Mouse (Mus musculus) ES-Bruce4 (cell line): Measurements from ENCODE around the gene Olfml2a. TPM values are rescaled to one million over a fixed set of nuclear protein-coding genes. Genes with fewer than 3 reads are reported as not detected.
A peak's percentile ranks its signal among the peaks of the same experiment; 100 is the strongest.

Experiments
- H3K27ac ChIP-seq: 2 replicates; pipeline ENCODE4 v1.5.1; 2012; ENCODE audit warnings: low read length, inconsistent platforms; ENCODE audit not compliant: insufficient read depth
- H3K27me3 ChIP-seq: 2 replicates; pipeline ENCODE4 v1.6.1; 2012; ENCODE audit warnings: mild to moderate bottlenecking, low read length, inconsistent platforms; ENCODE audit not compliant: control insufficient read depth, poor library complexity, insufficient read depth, severe bottlenecking
- H3K36me3 ChIP-seq: 2 replicates; pipeline ENCODE4 v1.6.1; 2012; ENCODE audit warnings: inconsistent platforms, mild to moderate bottlenecking, low read length, moderate library complexity; ENCODE audit not compliant: control insufficient read depth, poor library complexity, insufficient read depth, severe bottlenecking
- H3K4me1 ChIP-seq: one replicate; pipeline ENCODE4 v1.8.1; 2011; ENCODE audit warnings: low read length; ENCODE audit not compliant: control insufficient read depth, insufficient read depth
- H3K4me3 ChIP-seq: 2 replicates; pipeline ENCODE4 v1.5.1; 2011; ENCODE audit warnings: low read depth, mild to moderate bottlenecking, low read length
- H3K9ac ChIP-seq: 2 replicates; pipeline ENCODE4 v1.6.1; 2012; ENCODE audit warnings: low read depth, mild to moderate bottlenecking, inconsistent platforms; ENCODE audit not compliant: poor library complexity, severe bottlenecking
- H3K9me3 ChIP-seq: replicated peaks from 2 replicates; pipeline ENCODE4 v1.6.1; 2012; ENCODE audit warnings: mild to moderate bottlenecking, low read length, inconsistent platforms; ENCODE audit not compliant: control insufficient read depth, poor library complexity, insufficient read depth, severe bottlenecking
- CTCF ChIP-seq: IDR thresholded peaks from one replicate; pipeline ENCODE4 v1.8.1; 2011; ENCODE audit warnings: low read depth, low read length
- EP300 ChIP-seq: IDR thresholded peaks from 2 replicates; pipeline ENCODE4 v1.6.1; 2011; ENCODE audit warnings: low read depth, low read length; ENCODE audit not compliant: insufficient read depth
- POLR2A ChIP-seq: IDR thresholded peaks from one replicate; pipeline ENCODE4 v1.8.1; 2011; ENCODE audit warnings: low read length; ENCODE audit not compliant: insufficient read depth
- polyA plus RNA-seq: library from polyadenylated mRNA; stranded (reverse); fragments of >200 nt; gene quantifications from 2 replicates; pipeline ENCODE4 v1.2.4, GENCODE M21; 2011; ENCODE audit warnings: low read depth; ENCODE audit not compliant: missing spikeins, insufficient read depth, insufficient read length

Gene Olfml2a
- polyA plus RNA-seq, 1 experiment: 1.8 TPM

DNA sequence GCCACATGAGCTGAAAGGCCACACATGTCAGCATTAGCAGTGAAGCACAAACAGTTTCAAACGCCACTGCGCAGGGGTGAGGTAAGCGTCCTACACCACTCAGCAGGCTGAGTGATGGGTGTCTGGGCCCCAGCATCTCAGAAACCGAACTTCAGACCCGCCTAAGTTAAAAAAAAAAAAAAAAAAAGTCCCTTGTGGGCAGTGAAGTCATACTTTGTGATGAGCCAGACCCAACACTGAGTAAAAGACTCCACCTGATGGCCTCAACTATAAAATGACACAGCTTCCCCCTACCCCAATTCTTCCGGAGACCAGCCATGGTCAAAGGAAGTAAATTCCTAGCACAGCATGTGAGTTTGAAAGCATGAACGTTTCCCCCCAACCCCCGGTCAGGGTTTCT lies 71.3 kb downstream of the Olfml2a start:
- Histone ChIP-seq H3K36me3 (peaks cover 42% of the 10 kb centered on the region), H3K4me3 (peak overlapping the region; percentile 84), H3K4me1 (no peaks in the 10 kb centered on the region), H3K9me3 (no peaks in the 10 kb centered on the region), H3K27me3 (no peaks in the 10 kb centered on the region), H3K9ac (peak overlapping the region; percentile 71), H3K27ac (0 out of 2 replicates have a peak overlapping the region, but pooled peaks have one; percentile 5)
- no peak for TF ChIP-seq CTCF
- no peak for TF ChIP-seq POLR2A
- no peak for TF ChIP-seq EP300

DNA sequence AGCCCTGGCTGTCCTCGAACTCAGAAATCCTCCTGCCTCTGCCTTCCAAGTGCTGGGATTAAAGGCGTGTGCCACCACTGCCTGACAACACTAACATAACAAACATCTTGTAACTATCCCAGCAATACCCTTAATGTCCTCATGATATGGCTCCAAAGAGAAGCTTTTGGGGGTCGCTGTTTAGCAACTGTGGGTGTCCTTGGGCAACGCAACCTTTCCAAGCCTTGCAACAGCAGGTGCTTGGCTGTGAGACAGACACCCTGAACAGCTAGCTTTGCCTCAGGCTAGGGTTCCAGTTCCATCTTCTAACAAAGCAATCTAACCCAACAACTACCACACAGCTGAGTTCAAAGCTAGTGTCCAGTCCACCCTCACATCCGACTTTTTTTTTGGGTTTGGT lies 71.7 kb downstream of the Olfml2a start:
- peak overlapping the region; percentile 0 for H3K27ac ChIP-seq
- H3K4me3 ChIP-seq: peak overlapping the region; percentile 84
- no peak for TF ChIP-seq POLR2A
- no peak for TF ChIP-seq EP300
- no peak for TF ChIP-seq CTCF
- peak overlapping the region; percentile 71 for H3K9ac ChIP-seq
- H3K27me3 ChIP-seq: no peaks in the 10 kb centered on the region
- H3K36me3 ChIP-seq: peaks cover 42% of the 10 kb centered on the region
- no peaks in the 10 kb centered on the region for H3K4me1 ChIP-seq
- H3K9me3 ChIP-seq: no peaks in the 10 kb centered on the region

DNA sequence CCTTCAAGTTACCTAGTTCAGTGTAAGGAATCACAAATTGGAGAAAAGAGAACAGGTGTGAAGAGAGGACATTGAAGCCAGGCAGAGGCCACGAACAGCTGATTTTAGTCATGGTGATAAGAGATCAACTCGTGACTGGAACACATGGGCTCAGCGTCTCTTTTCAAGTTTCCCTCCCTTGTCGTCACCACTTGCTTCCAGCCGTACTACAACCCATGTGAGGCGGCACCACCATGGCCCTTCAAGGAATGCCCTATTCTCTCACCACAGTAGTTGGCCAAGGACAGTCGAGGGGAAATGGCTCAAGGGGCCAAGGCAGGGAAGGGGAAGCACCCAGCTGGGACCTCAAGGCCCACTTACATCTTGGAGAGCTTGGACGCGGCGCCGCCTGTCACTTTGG lies 72.6 kb downstream of the Olfml2a start:
- TF ChIP-seq EP300 (no peak), POLR2A (no peak), CTCF (no peak)
- Histone ChIP-seq H3K27me3 (no peaks in the 10 kb centered on the region), H3K27ac (peak overlapping the region; percentile 0; the same call in 1 of the 2 replicates), H3K4me3 (peak overlapping the region; percentile 84), H3K9ac (peak overlapping the region; percentile 71), H3K36me3 (peaks cover 42% of the 10 kb centered on the region), H3K4me1 (no peaks in the 10 kb centered on the region), H3K9me3 (no peaks in the 10 kb centered on the region)

DNA sequence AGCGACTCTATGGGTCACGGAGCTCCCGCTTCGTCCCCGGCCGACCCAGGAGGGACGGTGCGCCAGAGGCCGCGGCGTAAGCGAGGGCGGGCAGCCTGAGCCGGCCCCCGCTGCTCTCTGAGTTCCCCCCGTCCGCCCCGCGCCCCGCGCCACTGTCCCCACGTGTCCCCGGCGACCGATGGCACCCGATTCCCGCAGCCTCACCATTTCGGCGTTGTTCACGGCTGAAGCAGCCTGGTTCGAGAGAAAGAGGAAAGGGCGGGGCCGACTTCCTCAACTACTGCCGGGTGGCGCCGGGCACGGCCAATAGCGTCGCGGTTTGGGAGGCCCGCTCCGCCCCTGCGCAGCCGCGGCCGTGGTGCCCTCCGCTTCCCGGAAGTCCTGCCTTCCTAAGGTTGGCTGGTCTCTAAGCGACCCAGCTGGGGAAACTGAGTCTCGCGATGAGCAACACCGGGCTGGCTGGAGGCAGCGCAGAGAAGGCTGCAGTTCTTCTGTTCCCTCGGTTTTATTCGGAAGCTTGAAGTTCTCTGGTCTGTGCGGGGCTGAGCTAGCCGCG lies 73.2 kb downstream of the Olfml2a start, which contains the start of gene Arpc5l:
Gene Arpc5l (plus strand): TSS at position 469 of the 556 bp plus-strand sequence.
- peak within 1 kb of the TSS; percentile 35 for H3K27ac ChIP-seq
- H3K36me3 ChIP-seq: peaks cover 42% of the 10 kb centered on the region
- TF ChIP-seq EP300: no peak
- TF ChIP-seq POLR2A: no peak
- TF ChIP-seq CTCF: no peak
- H3K9ac ChIP-seq: peak within 1 kb of the TSS; percentile 71
- no peaks in the 10 kb centered on the region for H3K4me1 ChIP-seq
- H3K9me3 ChIP-seq: no peaks in the 10 kb centered on the region
- H3K27me3 ChIP-seq: no peaks in the 10 kb centered on the region
- H3K4me3 ChIP-seq: peak within 1 kb of the TSS; percentile 92

DNA sequence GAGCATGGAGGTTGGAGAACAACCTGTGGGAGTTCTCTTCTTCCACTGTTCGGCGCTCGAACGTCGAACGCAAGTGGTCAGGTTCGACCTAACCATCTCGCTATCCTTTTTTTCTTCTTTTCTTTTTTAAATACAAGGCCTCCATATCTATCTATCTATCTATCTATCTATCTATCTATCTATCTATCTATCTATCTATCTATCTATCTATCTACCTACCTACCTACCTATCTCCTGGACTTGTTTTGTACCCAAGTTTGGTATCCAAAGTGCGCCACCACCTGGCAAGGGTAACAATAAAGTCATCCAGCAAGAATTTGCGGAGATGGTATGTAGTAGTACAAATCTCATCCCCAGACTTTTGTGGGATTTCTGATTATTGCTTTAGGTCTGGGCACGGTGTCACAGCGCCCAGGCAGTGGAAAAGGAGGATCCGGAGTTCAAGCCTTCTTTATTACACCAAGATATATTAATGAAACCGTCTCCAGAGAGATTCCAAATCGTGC lies 73.8 kb downstream of the Olfml2a start, which contains the start of gene Rpl35:
Gene Rpl35 (minus strand): TSS at position 51 of the 506 bp plus-strand sequence.
- Histone ChIP-seq H3K27ac (peak within 1 kb of the TSS; percentile 35), H3K9me3 (no peaks in the 10 kb centered on the region), H3K9ac (peak within 1 kb of the TSS; percentile 71), H3K4me3 (peak within 1 kb of the TSS; percentile 92), H3K36me3 (peaks cover 38% of the 10 kb centered on the region), H3K27me3 (no peaks in the 10 kb centered on the region), H3K4me1 (no peaks in the 10 kb centered on the region)
- TF ChIP-seq CTCF (peak; percentile 1), EP300 (no peak)

DNA sequence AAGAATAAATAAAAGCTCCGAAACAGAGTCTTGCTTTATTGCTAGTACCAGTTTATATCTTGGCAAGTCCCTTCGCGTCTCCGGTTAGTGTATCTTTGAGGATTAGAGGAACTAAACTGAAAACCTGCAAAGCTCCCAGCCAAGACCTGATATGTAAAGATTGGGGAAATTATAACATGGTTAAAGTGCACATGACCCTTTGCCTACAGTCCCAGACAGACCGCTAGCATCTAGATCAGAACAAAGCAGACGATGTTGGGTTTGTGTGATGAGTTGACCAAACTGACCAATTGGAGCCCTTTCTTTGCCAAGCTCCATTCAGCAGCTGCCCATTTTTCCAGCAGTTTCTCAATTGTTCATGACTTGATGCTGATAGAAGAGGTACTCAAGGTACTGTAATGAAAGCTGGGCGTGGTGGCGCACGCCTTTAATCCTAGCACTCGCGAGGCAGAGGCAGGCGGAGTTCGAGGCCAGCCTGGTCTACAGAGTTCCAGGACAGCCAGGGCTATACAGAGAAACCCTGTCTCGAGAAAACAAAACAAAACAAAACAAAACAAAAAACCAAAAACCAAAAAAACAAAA lies 74.5 kb downstream of the Olfml2a start:
- peak overlapping the region; percentile 67 for H3K4me3 ChIP-seq
- TF ChIP-seq CTCF (no peak), POLR2A (no peak), EP300 (no peak)
- H3K9ac ChIP-seq: peak overlapping the region; percentile 71
- no peaks in the 10 kb centered on the region for H3K4me1 ChIP-seq
- no peak overlapping the region for H3K27ac ChIP-seq
- peaks cover 34% of the 10 kb centered on the region for H3K36me3 ChIP-seq
- no peaks in the 10 kb centered on the region for H3K27me3 ChIP-seq
- no peaks in the 10 kb centered on the region for H3K9me3 ChIP-seq
